Mouse (Mus musculus): ENCODE measurements around the gene Mdm1. TPM values are rescaled to one million over a fixed set of nuclear protein-coding genes. Genes with fewer than 3 reads are reported as not detected.

Gene Mdm1
- total RNA-seq (2014; rRNA removed), result 26.4 and 31.0 TPM in 2 replicates
- 23.0 and 25.1 TPM in 2 replicates for polyA plus RNA-seq (2015; fragmentation: Nextera tagmentation; extraction: Ambion mirVana)

DNA sequence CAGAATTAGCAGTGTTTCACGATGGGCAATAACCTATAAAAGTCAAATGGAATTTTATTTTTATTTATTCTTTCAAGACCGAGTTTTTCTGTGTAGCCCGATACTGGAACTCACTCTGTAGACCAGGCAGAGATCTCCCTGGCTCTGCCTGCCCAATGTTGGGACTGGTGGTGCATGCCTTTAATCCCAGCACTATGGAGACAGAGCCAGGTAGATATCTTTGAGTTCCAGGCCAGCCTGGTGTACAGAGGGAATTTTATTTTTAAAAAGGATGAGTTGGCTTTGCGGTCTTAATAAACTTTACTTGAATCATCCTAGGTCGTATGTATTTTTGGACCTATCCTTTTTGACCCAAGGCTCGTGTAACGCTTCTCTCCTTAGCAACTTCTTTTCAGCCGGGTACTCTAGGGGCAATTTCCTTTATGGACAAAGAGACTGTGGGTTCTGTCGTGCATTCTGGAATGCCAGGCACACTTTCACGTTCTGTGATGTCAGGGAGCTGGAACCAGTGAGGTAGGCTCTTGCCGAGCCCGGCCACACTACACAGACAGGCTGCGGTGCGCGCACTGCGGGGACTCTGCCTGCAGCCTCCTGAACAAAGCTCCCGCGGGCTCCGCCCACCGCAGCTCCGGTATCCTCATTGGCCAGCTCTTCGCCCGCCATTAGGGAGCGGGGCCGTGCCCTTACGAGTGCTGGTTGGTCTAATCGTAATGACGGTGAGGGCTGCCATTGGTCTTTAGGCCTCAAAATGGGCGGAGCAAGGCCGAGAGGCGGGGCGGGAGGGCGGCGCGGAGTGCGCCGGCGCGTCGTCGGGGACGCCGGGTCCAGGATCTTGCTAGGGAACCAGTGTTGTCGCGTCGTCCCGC is at the start of gene Mdm1:
Gene Mdm1, plus strand, starts transcription at position 794 of the 866 bp plus-strand sequence.
- 0 out of 2 replicates have a peak, but pooled peaks cover 3% of the 10 kb centered on the region for H3K4me1 ChIP-seq (ENCODE audit: insufficient read depth, low read length)
- peak within 1 kb of the TSS; percentile 77 for H3K4me2 ChIP-seq (ENCODE audit: low read depth, low read length)
- DNase-seq (ENCODE audit: low spot score) (peak; percentile 99), ATAC-seq (peak; percentile 100)
- no peak for TF ChIP-seq CTCF (IDR thresholded peaks at IDR 0.05; ENCODE audit: low read depth)
- peak within 1 kb of the TSS; percentile 64 for H3K9ac ChIP-seq (replicated peaks; ENCODE audit: low read length)
- no peaks in the 10 kb centered on the region for H3K27me3 ChIP-seq (ENCODE audit: insufficient read depth, low read length)
- 5% methylated on average over 47 of the region's 47 CpGs for WGBS
- H3K4me3 ChIP-seq (ENCODE audit: low read length), result peak within 1 kb of the TSS; percentile 90
- no peaks in the 10 kb centered on the region for H3K9me3 ChIP-seq (ENCODE audit: low read length)
- H3K36me3 ChIP-seq (ENCODE audit: insufficient read depth, low read length), result no peaks in the 10 kb centered on the region
- peak within 1 kb of the TSS; percentile 41; the same call in 1 of the 2 replicates for H3K27ac ChIP-seq

DNA sequence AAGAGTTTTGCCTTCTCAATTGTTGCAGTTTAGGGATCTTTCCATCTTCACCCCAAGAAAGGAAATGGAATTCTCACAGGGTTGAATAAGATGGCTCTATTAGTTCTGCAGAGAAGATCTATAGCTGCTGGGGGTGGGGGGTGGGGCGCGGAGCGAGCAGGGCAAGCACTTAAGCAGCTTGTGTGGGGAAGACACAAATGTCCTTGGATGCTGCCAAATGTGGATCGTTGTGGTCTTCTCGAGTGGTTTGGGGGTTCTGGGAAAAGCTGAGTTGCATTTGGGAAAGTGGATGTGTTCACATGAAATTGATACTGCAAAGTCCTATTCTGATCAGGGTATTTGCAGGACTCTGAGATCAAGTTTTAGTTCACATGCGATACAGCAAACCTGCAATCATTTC is 48.9 kb upstream of the Mdm1 start:
- Histone ChIP-seq H3K9ac (replicated peaks; ENCODE audit: low read length) (no peak overlapping the region), H3K9me3 (ENCODE audit: low read length) (no peaks in the 10 kb centered on the region), H3K27ac (no peak overlapping the region), H3K4me2 (ENCODE audit: low read depth, low read length) (no peak overlapping the region), H3K36me3 (ENCODE audit: insufficient read depth, low read length) (no peaks in the 10 kb centered on the region), H3K27me3 (ENCODE audit: insufficient read depth, low read length) (no peaks in the 10 kb centered on the region), H3K4me1 (ENCODE audit: insufficient read depth, low read length) (no peaks in the 10 kb centered on the region; the same call in 1 of the 2 replicates), H3K4me3 (ENCODE audit: low read length) (no peak overlapping the region)
- no peak for TF ChIP-seq CTCF (IDR thresholded peaks at IDR 0.05; ENCODE audit: low read depth)
- DNase-seq (ENCODE audit: low spot score) (no peak), ATAC-seq (no peak)
- 76% methylated on average over 6 of the region's 6 CpGs for WGBS

DNA sequence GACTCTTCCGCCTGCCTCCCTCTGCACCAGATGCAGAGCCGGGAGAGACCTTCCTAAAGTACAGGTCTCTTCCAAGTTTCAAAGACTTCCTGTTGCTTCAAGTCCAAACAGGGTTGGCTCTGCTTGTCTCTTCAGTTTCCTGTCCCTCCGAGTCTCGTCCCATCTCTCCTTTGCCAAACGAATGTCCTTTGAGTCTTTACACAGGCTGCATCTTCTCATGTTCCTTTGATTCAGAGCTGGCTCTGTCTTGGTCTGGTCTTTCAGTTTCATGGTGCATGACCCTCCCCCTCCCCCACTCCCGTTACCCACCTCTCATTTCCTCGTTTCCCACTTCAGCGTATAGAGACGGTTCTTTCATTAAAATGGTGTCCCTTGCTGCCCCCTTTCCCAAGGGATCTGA is 47.9 kb upstream of the Mdm1 start:
- Histone ChIP-seq H3K36me3 (ENCODE audit: insufficient read depth, low read length) (no peaks in the 10 kb centered on the region), H3K4me2 (ENCODE audit: low read depth, low read length) (no peak overlapping the region), H3K27ac (no peak overlapping the region), H3K9me3 (ENCODE audit: low read length) (no peaks in the 10 kb centered on the region), H3K4me3 (ENCODE audit: low read length) (no peak overlapping the region), H3K9ac (replicated peaks; ENCODE audit: low read length) (no peak overlapping the region), H3K27me3 (ENCODE audit: insufficient read depth, low read length) (no peaks in the 10 kb centered on the region), H3K4me1 (ENCODE audit: insufficient read depth, low read length) (no peaks in the 10 kb centered on the region)
- no peak for DNase-seq (ENCODE audit: low spot score)
- no peak for TF ChIP-seq CTCF (IDR thresholded peaks at IDR 0.05; ENCODE audit: low read depth)
- WGBS, result 71% methylated on average over 9 of the region's 9 CpGs
- ATAC-seq, result no peak

DNA sequence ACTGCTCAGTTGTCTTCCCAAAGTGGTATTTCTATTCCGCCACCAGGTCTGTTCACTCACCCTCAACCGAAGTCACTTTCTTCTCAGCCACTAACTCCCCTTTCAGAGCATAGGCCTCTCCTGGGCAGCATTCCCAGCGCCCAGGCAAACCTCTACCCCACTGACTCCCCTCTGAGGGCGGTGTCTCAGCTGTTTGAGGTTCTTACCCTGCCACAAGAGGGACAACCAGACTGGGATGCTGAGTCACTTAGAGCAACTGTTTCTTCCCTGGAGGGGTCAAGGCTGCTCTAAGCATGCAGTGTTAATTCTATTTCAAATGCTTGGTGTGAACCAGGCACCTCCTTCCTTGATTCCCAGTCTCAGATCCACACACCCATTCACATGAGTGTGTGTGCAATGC is 46.8 kb upstream of the Mdm1 start:
- Histone ChIP-seq H3K4me1 (ENCODE audit: insufficient read depth, low read length) (no peaks in the 10 kb centered on the region), H3K27me3 (ENCODE audit: insufficient read depth, low read length) (no peaks in the 10 kb centered on the region), H3K36me3 (ENCODE audit: insufficient read depth, low read length) (no peaks in the 10 kb centered on the region), H3K4me3 (ENCODE audit: low read length) (no peak overlapping the region), H3K9me3 (ENCODE audit: low read length) (no peaks in the 10 kb centered on the region), H3K27ac (no peak overlapping the region), H3K4me2 (ENCODE audit: low read depth, low read length) (no peak overlapping the region), H3K9ac (replicated peaks; ENCODE audit: low read length) (no peak overlapping the region)
- ATAC-seq, result no peak
- TF ChIP-seq CTCF (IDR thresholded peaks at IDR 0.05; ENCODE audit: low read depth), result no peak
- 85% methylated on average over 4 of the region's 4 CpGs for WGBS
- DNase-seq (ENCODE audit: low spot score), result no peak

DNA sequence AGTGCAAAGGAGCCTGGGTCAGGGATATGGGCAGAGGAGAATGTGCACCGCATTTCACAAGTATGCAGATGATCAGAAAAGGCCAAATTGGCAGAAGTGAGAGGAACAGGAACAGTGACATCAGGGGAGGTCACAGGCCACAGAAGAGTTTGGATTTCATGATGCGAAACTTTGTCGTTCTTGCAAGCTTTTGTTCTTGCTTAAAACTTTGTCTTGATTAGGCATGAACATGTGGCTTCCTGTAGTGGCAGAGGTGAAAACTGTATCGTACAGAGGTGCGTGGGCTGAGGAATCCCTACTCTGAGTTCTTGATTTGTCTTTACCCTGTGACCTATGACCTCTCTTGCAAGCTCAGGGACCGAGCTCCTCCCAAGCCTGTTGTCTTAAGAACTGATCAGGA is 45.4 kb upstream of the Mdm1 start:
- Histone ChIP-seq H3K27ac (no peak overlapping the region), H3K27me3 (ENCODE audit: insufficient read depth, low read length) (no peaks in the 10 kb centered on the region), H3K36me3 (ENCODE audit: insufficient read depth, low read length) (no peaks in the 10 kb centered on the region), H3K4me3 (ENCODE audit: low read length) (no peak overlapping the region), H3K9ac (replicated peaks; ENCODE audit: low read length) (no peak overlapping the region), H3K4me1 (ENCODE audit: insufficient read depth, low read length) (no peaks in the 10 kb centered on the region), H3K4me2 (ENCODE audit: low read depth, low read length) (no peak overlapping the region), H3K9me3 (ENCODE audit: low read length) (no peaks in the 10 kb centered on the region)
- no peak for DNase-seq (ENCODE audit: low spot score)
- TF ChIP-seq CTCF (IDR thresholded peaks at IDR 0.05; ENCODE audit: low read depth), result no peak
- no peak for ATAC-seq
- WGBS, result 86% methylated on average over 6 of the region's 6 CpGs

DNA sequence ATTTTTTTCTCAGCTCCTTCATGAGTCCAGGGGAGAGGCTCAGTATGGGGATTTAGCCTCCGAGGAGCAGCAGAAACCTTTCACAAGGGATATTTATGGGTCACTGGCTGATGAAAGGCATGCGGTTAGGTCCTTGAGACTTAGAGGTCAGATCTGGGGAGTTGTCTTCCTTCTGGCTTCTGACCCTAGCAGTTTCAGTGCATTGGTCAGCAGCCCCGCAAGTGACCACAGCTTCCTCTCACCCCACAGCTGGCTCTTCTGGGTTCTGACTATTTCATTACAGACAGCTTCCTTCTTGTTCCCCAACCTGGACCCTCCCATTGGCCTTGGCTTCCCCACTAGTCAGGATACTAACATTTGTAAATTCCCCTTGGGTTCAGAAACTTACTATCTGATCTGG is 43.7 kb upstream of the Mdm1 start:
- H3K9ac ChIP-seq (replicated peaks; ENCODE audit: low read length), result no peak overlapping the region
- no peak overlapping the region for H3K4me2 ChIP-seq (ENCODE audit: low read depth, low read length)
- no peak overlapping the region for H3K27ac ChIP-seq
- H3K9me3 ChIP-seq (ENCODE audit: low read length), result no peaks in the 10 kb centered on the region
- H3K27me3 ChIP-seq (ENCODE audit: insufficient read depth, low read length), result no peaks in the 10 kb centered on the region
- ATAC-seq (no peak), DNase-seq (ENCODE audit: low spot score) (no peak)
- 77% methylated on average over 3 of the region's 3 CpGs for WGBS
- TF ChIP-seq CTCF (IDR thresholded peaks at IDR 0.05; ENCODE audit: low read depth), result no peak
- H3K4me3 ChIP-seq (ENCODE audit: low read length), result no peak overlapping the region
- no peaks in the 10 kb centered on the region for H3K36me3 ChIP-seq (ENCODE audit: insufficient read depth, low read length)
- no peaks in the 10 kb centered on the region for H3K4me1 ChIP-seq (ENCODE audit: insufficient read depth, low read length)

DNA sequence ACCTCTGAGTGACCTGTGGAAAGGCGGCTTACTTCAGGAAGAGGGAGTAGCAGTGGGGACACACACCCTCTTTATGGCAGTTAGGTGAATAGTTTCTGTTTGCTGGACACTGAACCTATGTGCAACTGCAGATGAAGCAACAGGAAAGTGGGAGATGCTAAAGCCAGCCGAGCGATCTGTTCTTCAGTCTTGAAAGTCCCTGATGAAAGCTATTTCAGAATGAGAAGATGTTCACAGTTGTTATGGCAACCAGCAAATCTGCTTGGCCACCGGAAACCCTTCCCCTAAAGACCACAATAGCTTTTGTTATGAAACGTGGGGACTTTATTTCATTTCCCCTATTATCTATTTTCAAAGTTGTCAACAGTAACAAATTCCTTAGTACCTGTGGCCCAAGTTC is 41.0 kb upstream of the Mdm1 start:
- DNase-seq (ENCODE audit: low spot score), result peak; percentile 28
- Histone ChIP-seq H3K27me3 (ENCODE audit: insufficient read depth, low read length) (no peaks in the 10 kb centered on the region), H3K36me3 (ENCODE audit: insufficient read depth, low read length) (no peaks in the 10 kb centered on the region), H3K4me2 (ENCODE audit: low read depth, low read length) (no peak overlapping the region), H3K9ac (replicated peaks; ENCODE audit: low read length) (no peak overlapping the region), H3K4me3 (ENCODE audit: low read length) (no peak overlapping the region), H3K4me1 (ENCODE audit: insufficient read depth, low read length) (no peaks in the 10 kb centered on the region), H3K9me3 (ENCODE audit: low read length) (no peaks in the 10 kb centered on the region), H3K27ac (no peak overlapping the region)
- no peak for TF ChIP-seq CTCF (IDR thresholded peaks at IDR 0.05; ENCODE audit: low read depth)
- WGBS, result 38% methylated on average over 5 of the region's 5 CpGs
- ATAC-seq, result no peak

All from hindbrain, postnatal 0 days (tissue).